Mouse (Mus musculus) common myeloid progenitor, adult 5-6 weeks (primary cell): ENCODE measurements at regions not wholly inside any gene's neighbourhood (a gene's known extent, or its start where the extent isn't known, plus 50 kb on each side); places are given as distances from the start of the nearest gene placed in this dataset.

Source experiments
- ATAC-seq: replicated peaks from 2 replicates; pipeline ENCODE4 v1.8.0; 2016; ENCODE audit warnings: low read depth, mild to moderate bottlenecking, moderate TSS enrichment, inconsistent platforms; ENCODE audit not compliant: poor library complexity, severe bottlenecking

- ATAC-seq, result no peak
Observed at GRCm38 (mm10) chr5:84510144-84510543, 93.0 kb upstream of the Epha5 start.

DNA sequence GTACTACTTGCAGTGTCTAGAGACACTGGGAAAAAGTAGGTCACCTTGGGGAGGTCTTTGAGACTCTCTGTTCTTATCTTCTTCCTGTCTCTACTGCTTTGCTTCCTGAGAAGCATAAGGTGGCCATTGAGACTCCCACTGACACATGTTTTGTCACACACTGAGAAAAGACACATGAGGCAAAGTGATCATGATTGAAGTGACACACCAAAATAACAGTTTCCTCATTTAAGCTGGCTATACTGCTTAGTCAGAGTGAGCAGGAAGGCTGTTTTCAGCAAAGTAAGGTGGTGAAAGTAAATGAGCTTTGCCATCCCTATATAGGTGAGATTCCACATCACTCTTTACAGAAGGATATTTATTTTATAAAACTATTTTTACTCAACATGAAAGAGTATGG, 63.8 kb upstream of the Epha5 start:
- ATAC-seq, result no peak
